Comparison of ENCODE assay signal across 7 mouse cellular contexts in genomic region chr9:83315941-83316817, GRCm38 (mm10).
DNase-seq lines count a peak whose midpoint lies in the region; ATAC-seq lines count a peak whose summit lies in the region.

No protein-coding gene starts in this region.

- 0 out of 2 replicates have a peak, but pooled peaks have one; percentile 59 for ATAC-seq in embryonic facial prominence, embryonic 13.5 days (ENCODE audit: insufficient number of reproducible peaks, insufficient read depth, low FRiP score, low TSS enrichment, low read depth)
- peak; percentile 87 for ATAC-seq in neural tube, embryonic 15.5 days (ENCODE audit: low FRiP score)
- ATAC-seq in CD4-positive, CD25-positive, alpha-beta regulatory T cell, adult 4 months, result no peak

- H3K9ac ChIP-seq in embryonic facial prominence, embryonic 13.5 days, result no peak overlapping the region
- H3K9ac ChIP-seq in neural tube, embryonic 15.5 days (replicated peaks), result no peak overlapping the region

- H3K27me3 ChIP-seq in embryonic facial prominence, embryonic 13.5 days, result no peaks in the 10 kb centered on the region
- no peaks in the 10 kb centered on the region for H3K27me3 ChIP-seq in neural tube, embryonic 15.5 days (replicated peaks)

- whole genome bisulfite sequencing in embryonic facial prominence, embryonic 13.5 days, result 49% methylated on average over 10 of the region's 10 CpGs
- 57% methylated on average over 10 of the region's 10 CpGs for WGBS in neural tube, embryonic 15.5 days

- peak; percentile 13 for DNase-seq in 3134 (ENCODE audit: extremely low read depth, insufficient read length, low spot score)
- DNase-seq in 3T3-L1 (ENCODE audit: low read depth, low spot score), result peak; percentile 17
- peak; percentile 93 for DNase-seq in layer of hippocampus, adult 9-11 months
- no peak for DNase-seq in natural killer cell, adult 2 months (ENCODE audit: low spot score in 2 of 2)

- peaks cover 25% of the 10 kb centered on the region for H3K4me1 ChIP-seq in embryonic facial prominence, embryonic 13.5 days
- peaks cover 6% of the 10 kb centered on the region for H3K4me1 ChIP-seq in neural tube, embryonic 15.5 days

- no peaks in the 10 kb centered on the region; the same call in 1 of the 2 replicates for H3K9me3 ChIP-seq in embryonic facial prominence, embryonic 13.5 days
- no peaks in the 10 kb centered on the region for H3K9me3 ChIP-seq in neural tube, embryonic 15.5 days (replicated peaks)

- H3K4me2 ChIP-seq in embryonic facial prominence, embryonic 13.5 days, result 0 out of 2 replicates have a peak overlapping the region, but pooled peaks have one; percentile 5
- no peak overlapping the region for H3K4me2 ChIP-seq in neural tube, embryonic 15.5 days

- H3K36me3 ChIP-seq in embryonic facial prominence, embryonic 13.5 days, result no peaks in the 10 kb centered on the region
- no peaks in the 10 kb centered on the region for H3K36me3 ChIP-seq in neural tube, embryonic 15.5 days

- no peak overlapping the region for H3K4me3 ChIP-seq in embryonic facial prominence, embryonic 13.5 days
- H3K4me3 ChIP-seq in neural tube, embryonic 15.5 days (replicated peaks), result no peak overlapping the region

- peak overlapping the region; percentile 5; the same call in 1 of the 2 replicates for H3K27ac ChIP-seq in embryonic facial prominence, embryonic 13.5 days
- H3K27ac ChIP-seq in neural tube, embryonic 15.5 days (replicated peaks), result no peak overlapping the region

Comparison
In these comparisons a context has a peak if more than half of its experiments do, and no peak if none do; other contexts are left out.
1. DNase-seq: peak in 3134 (single experiment), 3T3-L1 (single experiment) and layer of hippocampus, adult 9-11 months (single experiment); none in natural killer cell, adult 2 months (0 of 2).